Mouse (Mus musculus) kidney, postnatal 10 days (tissue): ENCODE measurements around the gene Scgn.

ENCODE experiments used
- DNase-seq: peaks from one replicate; pipeline ENCODE4 v3.0.0; 2021; ENCODE audit warnings: mixed read lengths

The Scgn gene

DNA sequence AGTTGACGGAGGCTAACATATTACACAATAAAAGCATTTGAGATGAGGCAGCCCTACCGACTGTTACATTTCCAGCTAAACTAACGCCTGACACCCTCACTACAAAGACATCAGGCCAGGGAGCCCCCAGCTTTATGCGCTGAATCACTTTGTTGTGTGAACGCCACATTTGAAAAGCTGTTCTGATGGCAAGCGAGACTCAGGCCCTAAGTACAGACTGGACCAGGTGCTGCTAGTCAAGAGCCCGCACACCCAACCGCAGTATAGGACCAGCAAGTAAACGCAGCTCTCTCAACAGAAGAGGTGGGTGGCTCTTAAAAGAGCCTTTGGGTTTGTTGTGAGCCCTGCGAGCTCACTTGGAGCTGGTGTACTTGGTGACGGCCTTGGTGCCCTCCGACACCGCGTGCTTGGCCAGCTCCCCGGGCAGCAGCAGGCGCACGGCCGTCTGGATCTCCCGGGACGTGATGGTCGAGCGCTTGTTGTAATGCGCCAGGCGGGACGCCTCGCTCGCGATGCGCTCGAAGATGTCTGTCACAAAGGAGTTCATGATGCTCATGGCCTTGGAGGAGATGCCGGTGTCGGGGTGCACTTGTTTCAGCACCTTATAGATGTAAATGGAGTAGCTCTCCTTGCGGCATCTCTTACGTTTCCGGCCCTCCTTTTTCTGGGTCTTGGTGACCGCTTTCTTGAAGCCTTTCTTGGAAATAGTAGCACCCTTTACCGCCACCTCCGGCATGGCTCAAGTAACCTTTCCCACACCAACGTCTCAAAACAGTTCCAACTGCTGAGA is 57.4 kb downstream of the Scgn start, which contains the start of gene Hist1h2ba:
TSS of gene Hist1h2ba (minus strand) at position 736 of the 790 bp plus-strand sequence.
- DNase-seq = no peak

DNA sequence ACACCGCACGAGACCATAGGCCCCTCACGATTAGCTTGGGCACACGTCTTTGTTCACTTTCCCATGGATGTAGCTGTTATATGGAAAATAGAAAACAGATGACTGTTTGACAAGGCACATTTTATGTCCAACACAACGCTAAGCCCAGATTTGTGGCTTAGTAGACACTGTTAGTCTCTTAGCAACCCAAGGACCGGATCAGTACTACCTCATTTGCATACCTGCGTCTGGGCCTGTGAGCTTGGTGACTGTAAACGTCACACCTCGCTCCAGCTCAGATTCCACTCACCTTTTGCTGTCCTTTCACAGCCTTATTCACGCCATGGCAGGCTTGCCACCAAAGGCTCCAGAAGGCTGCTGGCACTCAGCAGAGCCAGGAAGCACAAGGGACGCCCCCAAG is 60.1 kb downstream of the Scgn start:
- no peak for DNase-seq

DNA sequence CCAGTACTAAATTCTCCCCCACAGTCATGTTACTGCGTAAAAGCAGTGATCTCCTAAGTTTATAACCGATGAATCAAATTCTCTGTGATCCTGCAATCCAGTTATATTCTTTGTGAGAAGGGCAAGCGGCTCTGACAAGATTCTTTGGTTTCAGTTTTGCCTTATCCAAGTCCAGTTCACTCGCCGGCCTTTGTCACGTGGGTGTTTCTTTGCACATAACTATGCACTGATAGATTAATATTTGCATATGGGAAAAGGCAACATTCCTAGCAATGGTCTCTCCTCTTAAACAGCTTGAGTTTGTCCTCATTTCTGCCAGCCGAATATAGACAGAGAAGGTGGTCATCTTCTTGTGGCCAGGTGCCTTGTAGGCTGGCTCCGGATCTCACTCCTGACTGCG is 60.6 kb downstream of the Scgn start:
- DNase-seq = no peak

DNA sequence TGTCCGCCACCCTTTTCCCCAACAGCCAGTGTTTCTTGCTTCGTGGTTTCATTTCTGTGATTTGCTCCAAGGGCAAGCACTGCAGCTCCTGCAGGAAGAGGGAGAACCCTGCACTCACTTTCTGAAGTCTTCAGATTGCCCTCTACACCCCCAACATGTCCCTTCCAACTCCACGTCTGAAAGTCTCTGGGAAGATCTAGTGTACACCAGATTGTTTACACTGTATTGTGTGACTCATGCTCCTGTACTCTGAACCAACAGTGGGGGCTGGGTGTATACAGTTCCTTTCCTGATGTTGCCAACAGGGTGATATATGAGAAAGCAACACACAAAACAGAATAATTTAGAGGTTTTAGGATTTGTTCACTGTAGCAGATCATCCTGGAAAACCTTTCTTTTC is 62.4 kb downstream of the Scgn start:
- DNase-seq = no peak

DNA sequence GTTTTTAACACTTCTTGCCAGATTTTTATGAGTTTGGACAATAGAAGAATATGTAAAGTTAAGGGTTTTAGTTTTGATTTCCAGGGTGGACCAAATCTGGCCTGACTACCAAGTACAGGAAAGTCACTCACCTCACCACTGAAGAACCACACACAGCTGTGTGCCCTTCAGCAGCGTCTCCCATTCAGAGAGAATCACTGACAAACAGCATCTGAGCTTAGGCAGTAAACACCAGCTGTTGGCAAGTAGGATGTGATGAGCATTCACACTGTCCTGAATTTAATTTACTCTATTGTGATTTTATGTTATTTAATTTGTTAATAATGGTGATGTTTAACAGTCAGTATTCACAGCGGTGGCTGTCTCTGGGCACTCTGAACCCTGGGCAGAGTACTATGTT is 65.2 kb downstream of the Scgn start:
- no peak for DNase-seq

DNA sequence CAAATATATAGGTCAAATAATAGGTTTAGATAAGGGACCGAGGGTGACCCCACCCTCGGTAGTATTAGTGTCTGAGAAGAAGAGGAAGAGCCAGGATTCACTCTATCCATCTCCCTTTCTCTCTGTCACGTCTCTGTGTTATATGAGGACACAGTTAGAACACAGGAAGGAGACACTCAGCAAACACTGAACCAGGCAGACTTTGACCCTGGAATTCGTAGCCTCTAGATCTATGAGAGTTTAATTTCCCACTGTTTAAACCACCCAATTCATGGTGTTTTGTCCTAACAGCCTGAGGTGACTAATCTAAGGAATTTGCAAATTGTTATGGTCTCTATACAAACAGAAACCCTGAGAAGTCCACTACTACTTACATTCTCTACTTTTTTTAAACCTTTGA is 73.3 kb downstream of the Scgn start:
- no peak for DNase-seq

DNA sequence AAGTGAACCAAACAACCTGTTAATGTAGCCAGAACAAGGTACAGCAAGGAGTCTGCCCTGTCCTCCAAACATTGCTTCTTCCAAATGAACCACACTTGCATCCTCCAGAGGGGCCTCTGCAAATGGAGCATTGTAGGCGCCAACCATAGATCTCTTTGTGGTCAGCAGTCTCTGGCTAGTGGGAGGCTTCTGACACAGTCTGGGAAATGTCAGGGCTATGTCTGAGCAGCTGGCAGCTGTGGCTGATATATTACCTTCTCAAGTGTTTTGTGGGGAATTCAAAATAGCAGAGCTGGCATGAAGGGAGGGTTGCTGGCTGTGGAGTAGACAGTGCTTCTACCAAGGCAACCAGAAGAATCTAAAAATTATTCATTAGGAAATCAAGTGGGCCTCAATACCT is 74.9 kb downstream of the Scgn start:
- DNase-seq = no peak

DNA sequence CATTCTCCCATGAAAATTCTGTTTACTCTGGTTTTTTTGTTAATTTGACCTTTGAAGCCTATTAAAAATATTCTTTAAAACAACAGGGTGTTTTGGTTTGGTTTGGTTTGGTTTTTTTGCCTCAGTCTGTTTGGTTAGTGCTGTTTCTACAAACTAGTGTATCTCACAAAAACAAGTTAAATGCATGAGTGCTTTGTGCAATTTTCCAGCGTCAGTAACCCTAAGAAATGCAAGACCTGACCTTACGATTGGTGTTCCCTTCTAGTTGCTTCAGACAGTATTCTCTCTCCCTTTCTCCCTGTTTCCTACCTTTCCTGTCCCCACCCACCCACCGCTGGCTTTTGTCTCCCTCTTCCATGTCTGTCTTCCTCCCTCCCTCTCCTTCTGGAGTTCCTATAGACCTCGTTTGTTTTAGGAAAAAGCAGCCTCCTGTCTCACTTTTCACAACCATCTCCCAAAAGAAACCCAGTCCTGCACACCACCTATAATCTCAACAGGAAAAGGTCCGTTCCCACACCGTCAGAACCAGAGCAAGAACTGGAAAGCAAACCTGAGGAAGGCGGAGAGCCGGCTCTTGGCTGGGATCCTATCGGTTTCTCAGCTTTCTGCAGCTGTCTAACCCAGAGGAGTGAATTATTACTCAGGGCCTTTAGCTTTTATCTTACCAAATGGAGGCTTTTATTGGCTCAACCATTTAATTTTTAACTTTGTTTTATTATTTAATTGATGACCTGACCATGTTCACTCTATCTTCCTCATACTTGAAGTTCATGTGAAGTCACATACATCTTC is 76.4 kb downstream of the Scgn start, which contains the start of gene Slc17a4:
TSS of gene Slc17a4 (minus strand) at position 634 of the 792 bp plus-strand sequence.
- DNase-seq = peak; percentile 46

DNA sequence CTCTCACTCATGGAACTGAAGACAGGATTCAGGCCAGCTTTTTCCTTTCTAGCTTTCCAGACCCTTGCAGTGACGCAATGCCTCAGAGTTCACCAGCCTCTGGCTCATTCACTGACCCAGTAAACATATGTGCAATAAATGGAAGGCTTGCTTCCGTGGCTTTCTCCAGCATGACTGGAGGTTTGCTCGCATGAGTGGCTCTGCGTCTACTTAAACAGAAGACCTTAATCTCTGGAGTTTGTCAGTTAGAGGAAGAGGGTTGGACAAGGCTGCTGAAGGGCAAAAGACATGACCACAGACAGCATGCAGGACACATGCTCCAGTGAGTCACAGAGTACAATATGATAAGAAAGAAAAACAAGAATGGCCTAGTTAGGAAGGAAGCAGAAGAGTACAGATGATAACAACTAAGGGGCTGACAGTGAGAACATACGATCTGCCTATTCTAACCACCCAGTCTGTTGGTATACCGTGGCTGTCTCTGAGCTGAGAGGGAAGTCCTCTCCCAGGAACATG is 77.2 kb downstream of the Scgn start:
- DNase-seq = peak; percentile 55

DNA sequence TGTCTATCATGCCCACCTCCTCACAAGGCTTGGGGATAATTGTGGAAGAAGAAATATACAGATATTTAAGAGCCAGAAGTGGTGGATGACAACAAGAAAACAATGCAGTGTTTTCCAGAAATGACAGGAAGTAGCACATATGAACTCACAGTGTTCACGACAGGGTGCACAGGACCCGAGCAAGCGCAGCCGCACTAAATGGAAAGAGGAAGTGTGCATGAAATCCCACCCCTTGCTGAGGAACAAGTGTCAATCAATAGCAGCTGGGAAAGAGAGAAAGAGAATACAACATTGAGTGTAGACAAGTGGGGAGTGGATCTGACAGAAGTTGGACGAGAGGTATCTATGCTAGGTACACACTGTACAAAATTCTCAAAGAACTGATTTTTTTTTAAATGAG is 79.7 kb downstream of the Scgn start:
- no peak for DNase-seq

DNA sequence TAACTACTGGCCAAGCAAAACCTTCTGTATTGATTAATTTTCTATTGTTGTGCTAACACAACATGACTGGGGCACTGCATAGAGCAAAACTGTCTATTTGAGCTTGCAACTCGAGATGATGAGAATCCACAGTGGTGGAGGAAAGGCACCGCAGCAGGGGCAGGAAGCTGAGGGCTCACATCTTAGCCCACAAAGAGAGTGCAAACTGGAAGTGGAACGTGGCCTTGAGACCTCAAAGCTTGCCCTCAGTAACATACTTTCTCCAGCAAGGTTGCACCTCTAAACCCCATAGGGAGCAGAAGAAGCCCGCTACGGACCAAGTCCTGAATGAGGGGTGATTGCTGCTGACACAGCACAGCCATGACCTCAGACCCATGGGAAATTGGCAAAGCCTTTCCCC is 80.9 kb downstream of the Scgn start:
- no peak for DNase-seq

DNA sequence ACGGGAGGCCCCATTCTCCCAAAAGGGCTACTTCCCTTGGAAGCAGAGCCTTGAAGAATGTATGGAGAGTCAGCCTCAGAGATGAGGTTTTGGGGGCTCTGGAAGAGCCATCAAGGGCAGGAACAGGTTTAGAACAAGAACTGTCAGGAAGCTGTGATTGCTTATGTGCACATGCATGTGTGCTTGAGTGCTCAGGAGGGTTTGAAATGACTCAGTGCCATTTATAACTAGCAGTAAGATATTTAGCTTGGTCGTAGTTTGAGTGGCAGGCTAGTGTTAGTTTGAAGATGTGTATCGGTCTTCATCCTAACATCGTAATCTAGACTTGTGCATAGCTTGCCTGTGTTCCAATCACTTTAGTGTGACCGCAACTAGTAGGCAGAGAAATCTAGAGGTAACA is 84.1 kb downstream of the Scgn start:
- DNase-seq = no peak
